Mouse (Mus musculus): ENCODE data around the gene 4930442H23Rik.

- no peak for TF ChIP-seq CTCF (IDR thresholded peaks at IDR 0.05; ENCODE audit: borderline replicate concordance, extremely low read depth, insufficient read depth, insufficient read length)
- no peak for TF ChIP-seq POLR2A (IDR thresholded peaks at IDR 0.05; ENCODE audit: borderline replicate concordance, extremely low read depth, insufficient read depth, insufficient read length, poor library complexity, severe bottlenecking)
These were observed 4.7 kb downstream of the 4930442H23Rik start for GRCm38 (mm10) chr10:81178927-81179326.

Data from brain, embryonic 14.5 days (tissue).